Mouse (Mus musculus) adrenal gland, adult 8-10 months (tissue): Measurements from ENCODE around the gene Erg28. TPM values are rescaled to one million over a fixed set of nuclear protein-coding genes. Genes with fewer than 3 reads are reported as not detected.

Experiments used
- DNase-seq: peaks from one replicate; pipeline ENCODE4 v3.0.0; 2022
- total RNA-seq, 4 experiments: library from RNA; stranded (reverse); gene quantifications; 2 replicates each; pipeline ENCODE4 v1.2.4; 2022

Erg28 gene
- 10 to 100 TPM; 34.9 to 54.8 (median 47.3) TPM for total RNA-seq

DNA sequence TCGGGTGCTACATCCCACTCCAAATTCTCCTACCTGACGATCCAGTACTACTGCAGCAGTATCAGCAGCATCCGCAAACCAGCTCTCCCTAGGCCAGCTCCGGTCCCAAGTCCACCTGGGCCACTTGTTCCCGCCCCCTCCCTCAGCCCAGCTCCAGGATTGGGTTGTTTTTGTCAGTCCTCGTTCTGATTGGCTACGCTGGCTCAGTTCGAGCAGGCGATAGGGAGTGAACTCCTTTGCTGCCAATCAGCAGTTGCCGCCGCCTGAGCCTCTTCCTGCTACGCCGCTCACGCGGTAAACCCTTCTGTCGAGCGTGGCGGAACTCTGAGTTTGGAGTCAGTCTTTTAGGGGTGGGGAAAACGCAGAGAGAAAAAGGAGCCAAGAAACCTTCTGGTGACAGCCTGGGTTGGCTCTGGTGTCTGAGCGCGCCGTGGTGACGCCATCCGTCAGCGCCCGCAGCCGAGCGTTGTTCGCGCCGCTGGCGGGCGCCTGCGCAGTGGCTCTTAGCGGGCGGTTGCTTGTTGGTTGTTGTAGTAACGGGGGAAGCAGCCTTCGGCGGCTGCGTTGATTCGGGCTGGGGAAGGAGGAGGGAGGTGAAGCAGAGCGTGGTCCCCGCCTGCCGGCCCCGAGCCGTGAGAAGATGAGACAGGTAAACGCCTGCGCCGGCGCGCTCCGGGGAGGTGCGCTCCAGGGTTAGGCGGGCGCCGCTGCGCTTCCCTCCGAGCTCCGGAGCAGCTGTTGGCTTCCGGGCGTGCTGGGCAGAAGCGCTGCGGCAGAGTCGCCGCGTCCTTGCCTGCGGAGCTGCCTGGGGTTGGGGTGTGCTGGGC is at the start of gene Erg28, which contains the start of gene Ttll5:
Erg28 (minus strand) TSS at position 113 of the 827 bp plus-strand sequence.
Ttll5 (plus strand) TSS at position 222 of the 827 bp plus-strand sequence.
- peak; percentile 92 for DNase-seq

DNA sequence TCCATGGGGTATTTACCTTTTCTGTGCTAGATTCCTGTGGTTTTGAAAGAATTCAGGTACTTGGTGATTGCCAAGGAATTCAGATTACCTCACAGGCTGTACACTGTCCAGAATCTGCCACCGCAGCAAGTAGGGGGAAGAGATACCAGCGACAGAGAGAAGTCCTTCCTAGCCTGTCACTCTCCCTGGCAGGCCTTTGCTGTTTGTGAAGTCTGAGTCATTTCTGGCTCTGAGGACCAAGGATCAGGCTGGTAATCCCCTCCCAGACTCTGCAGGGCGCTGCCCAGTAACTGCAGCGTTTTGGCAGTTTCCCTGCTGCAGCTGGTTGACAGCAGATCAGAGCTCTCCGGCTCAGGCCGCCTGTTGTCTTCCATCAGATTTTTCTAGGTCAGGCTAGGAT is 45.1 kb upstream of the Erg28 start:
- DNase-seq: peak; percentile 34

DNA sequence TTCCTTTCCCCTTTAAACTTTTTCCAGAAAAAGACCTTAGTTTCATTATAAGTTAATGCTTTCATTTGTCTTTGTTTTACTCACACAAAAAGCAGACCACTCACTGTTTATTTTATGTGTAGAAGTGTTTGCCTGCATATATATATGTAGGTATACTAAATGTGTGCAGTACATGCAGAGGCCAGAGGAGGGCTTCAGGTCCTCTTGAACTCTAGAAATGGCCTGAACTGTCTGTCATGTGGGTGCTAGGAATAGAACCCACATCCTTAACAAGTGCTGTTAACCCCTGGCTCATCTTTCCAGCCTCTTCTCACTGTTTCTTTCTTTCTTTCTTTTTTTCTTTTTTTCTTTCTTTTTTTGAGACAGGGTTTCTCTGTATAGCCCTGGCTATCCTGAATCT is 42.8 kb upstream of the Erg28 start:
- no peak for DNase-seq

DNA sequence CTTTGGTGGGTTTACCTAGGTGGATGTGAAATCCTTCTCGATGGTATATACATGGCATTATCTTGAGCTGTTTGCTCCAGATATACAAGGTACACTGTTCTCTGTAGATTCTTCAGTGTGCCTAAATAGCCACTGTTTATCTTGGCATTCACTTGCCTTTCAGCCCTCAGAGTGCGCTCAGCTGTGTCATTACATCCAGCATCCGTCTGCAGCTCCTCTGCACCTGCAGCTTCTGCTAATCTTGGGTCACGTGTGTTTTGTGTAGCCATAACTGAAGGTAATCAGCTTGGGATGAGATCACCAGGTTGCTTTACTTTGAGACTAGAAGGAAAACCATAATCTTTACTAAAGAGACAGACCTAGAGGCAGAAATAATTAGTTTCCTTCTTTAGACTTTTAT is 42.3 kb upstream of the Erg28 start:
- no peak for DNase-seq

DNA sequence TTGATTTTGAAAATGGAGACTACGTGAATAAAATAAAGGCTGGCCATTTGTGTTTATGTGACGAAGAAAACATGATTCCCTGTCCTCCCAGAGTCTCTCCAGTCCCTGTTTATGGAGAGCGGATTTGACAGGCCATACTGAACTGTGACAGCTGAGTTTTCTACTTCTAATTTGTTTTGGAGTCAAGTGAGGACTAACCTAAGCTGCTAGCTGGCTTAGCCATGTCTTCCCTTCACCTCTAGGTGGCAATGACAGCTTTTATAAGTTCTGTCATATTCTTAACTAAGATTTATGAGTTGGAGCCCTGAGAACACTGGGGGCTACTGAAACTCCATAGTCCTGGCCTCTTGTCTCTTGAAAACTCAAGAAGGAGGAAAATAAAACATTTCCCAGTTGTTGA is 41.2 kb upstream of the Erg28 start:
- DNase-seq: no peak

DNA sequence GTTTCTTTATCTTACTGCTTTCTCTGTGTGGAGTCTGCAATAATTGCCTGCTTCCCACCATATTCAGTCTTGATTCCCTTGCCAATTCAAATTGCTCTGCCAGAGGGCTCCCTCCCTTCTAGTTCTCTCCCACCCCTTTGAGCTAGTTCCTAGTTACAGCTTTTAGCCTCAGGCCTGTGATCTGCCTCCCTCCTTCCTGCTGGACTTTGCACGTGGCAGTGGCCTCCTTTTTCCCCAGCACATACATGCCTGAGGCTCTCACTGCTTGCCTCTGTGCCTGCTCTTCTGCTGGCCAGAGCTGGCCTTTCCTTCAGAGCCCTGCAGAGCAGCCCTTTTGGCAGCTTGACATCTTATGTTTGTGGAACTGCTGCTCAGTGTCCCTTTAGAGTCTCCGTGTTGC is 38.2 kb upstream of the Erg28 start:
- DNase-seq: no peak

DNA sequence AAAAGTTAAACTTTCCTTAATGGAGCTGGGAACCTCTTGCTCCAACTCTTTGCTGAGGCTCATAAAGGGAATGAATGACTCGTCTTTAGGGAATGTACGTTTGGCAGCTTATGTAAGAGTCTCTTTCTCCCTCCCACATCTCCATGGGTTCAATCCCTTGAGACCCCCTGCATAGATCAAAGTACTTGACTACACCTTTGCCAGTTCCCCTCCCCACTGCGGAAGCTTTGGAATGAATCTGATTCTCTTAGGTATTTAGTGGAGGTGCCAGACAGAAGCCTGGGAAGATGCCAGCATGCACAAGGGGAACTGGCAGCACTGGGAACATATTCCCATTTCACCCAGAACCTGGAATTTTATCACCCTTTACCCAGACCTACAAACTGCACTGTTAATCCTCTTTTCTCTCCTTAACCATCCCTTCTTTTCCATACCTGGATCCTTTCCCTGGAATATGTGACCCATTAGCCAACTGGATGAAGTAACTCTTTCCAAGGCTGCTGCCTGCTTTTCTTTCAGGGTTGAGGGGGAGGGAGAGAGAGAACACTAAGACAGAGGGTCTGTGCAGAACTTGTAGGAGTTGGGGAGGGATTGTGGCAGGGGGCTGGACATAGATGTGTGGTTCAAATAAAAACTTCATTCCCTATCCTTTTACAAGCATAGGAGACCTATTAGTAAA is 35.3 kb upstream of the Erg28 start:
- no peak for DNase-seq

DNA sequence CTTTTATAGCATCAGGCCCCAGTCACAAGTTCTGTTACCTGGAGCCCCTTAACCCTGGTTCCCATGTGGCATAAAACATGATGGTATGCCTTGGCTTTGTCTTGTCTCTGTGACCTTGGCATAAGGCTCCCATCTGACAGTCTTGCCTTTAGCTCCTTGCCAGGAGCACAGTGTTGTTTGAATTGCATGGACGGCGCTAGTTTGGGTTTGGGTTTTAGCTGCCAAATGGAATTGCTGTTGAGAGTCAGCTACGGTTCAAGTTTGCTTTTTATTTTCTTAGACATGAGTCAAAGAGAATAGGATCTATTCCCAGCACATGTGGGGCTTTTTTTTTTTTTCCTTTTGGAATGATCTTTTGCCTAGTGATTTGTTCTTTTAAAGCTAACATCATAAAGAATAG is 34.8 kb upstream of the Erg28 start:
- no peak for DNase-seq

DNA sequence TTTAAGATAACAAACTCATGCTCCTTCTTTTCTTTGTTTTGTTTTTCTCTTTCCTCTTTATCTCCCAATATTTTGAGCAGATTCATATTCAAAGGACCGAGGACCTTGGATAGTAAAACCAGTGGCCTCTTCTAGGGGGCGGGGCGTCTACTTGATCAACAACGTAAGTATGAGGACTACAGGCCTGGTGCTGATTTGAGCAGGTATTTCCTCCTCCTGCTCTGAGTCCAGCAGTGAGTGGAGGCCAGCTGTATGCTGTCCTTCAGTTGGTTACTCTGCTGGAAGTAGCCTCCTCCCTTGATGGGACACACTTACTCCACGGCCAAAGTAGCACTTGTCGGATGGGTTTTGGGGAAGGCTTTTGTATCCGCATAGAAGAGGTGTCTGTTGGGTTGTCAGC is 33.0 kb upstream of the Erg28 start:
- DNase-seq: no peak

DNA sequence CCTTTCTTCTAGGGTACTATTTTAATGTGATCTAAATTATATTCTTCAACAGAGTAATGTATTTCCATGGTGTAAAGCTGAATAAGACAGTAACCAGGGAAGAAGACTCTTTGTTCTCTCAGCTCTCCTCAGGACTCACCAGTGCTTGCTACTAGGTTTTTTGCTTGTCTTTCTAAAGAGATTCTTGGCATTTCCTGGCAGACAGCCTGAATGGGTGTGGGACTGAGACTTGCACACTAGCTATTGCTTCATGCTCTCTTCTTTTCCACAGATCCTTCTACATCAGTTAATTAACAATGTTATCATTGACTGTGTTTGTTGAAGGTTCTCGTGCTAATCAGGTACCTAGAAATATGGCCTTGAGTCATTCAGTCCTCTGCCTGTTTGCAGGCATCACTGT is 29.9 kb upstream of the Erg28 start:
- no peak for DNase-seq

DNA sequence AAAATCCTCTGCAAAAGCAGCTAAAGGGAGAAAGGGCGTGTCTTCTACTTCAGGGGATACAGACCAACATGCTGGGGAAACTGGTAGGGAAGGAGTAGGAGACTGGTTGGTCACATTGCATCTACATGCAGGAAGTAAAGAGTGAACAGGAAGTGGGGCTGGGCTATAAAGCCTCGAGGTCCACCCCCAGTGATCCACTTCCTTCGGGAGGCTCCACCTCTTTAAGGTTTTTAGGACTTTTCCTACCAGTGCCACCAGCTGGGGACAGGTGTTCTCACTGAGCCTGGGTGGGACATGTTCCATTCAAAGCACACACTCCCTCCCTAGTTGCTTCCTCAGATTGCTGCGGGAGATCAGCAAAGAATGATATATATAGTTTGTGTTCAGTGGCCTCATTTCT is 29.5 kb upstream of the Erg28 start:
- no peak for DNase-seq

DNA sequence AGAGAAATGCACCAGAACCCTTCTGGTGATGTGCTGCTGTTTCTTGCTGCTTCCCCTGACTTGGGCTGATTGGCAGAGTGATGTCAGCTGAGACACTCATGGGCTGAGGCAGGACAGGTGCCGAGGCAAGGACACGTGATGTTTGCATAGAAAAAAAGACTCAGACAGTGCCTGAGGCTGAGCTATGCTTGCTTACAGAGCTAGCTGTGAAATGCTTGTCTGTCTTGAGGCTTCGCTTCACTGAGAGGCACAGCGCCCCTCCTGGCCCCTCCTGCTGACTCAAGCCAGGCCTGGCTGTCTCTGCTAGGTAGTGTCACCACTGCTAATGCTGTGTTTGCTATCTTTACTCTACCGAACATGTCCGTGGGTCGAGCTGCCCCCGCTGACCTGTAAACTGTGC is 26.3 kb upstream of the Erg28 start:
- no peak for DNase-seq

DNA sequence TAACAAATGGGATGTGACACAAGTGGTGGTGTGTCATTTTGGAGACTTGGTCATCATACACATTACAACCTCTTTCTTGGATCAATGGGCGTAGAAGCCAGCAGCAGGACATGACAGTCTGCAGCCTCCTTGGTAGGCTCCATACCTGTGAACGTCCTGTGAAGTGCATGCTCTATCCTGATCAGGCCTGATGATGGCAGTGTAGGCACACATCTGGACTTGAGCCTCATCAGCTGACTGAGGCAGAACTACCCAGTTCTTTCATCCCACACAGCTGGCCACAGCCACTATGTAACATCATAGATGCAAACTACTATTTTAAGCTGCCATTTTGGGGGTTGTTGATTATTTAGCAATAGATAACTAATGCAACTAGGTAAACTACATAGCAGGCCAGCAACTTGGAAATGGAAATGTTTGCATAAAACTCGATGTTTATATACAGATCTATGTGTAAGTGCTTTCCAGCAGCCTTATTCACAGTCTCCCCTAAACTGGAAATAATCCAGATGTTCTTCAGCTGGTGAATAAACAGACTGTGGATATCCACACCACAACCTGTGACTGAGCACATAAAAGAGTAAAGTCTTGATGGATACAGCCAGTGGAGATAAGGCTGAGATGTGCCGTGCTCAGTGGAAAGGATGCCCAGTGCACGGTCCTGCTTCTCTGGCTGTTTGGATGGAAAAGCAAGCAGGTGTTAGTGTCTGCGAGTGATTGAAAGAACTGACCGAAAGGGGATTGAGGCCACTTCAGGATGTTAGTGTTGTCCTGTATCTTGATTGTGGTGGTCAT is 24.0 kb upstream of the Erg28 start:
- DNase-seq: no peak

DNA sequence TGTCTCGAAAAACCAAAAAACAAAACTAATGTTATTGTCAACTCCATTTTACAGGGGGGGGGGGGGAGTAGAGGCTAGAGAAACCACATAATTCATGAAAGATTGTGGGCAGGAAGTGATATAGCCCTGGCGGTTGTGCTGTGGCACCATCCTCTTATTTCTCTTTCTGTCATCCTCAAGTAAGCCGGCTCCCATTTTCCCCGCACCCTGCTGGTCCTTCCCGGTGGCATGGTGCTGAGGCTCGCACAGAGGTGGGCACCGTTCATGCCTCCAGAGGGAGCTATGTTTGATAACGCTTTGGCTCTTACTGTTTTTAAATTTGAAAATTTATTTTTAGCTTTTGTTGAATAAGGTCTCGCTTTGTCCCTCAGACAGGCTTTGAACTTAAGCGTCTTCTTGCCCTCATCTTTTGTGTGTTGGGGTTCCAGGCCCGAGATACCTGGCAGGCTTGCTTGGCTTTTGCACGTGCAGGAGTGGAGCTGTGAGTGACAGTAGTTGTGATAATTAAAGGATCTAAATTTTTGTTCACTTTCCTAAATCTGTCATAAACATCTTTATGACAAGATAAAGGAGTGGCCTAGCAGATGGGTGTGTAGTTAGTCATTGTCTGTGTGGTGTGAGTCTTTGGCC is 15.1 kb upstream of the Erg28 start:
- DNase-seq: no peak

DNA sequence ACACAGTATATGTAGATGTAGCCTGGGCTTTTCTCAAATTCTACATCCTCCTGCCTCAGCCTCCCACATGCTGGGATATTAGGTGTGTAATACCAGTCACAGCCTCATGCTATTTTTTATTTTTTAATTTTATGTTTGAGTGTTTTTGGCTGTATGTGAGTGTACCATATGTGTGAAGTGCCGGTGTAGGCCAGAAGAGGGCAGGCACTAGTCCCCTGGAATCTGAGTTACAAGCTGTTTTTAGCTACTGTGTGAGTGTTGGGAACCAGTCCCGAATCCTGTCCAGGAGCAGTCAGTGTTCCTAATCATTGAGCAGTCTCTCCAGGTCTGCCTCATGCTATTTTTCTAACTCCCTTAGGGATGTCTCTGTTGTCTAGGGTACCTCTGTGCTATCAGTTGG is 13.4 kb upstream of the Erg28 start:
- no peak for DNase-seq

DNA sequence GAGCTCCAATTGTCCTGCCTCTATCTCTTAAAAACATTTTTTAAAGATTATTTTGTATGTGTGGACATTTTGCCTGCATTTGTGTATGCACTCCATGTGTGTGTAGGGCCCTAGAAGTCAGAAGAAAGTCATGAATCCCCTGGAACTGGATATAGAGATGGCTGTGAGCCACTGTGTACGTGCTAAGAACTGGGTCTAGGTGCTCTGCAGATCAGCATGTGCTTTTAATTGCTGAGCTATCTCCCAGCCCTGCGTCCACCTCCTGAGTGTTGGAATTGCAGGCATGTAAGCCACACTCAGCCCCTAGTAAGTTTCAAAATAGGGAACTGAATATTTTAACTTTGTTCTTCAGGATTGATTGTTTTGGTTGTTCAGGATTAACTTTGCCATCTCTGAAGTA is 10.2 kb upstream of the Erg28 start:
- no peak for DNase-seq

DNA sequence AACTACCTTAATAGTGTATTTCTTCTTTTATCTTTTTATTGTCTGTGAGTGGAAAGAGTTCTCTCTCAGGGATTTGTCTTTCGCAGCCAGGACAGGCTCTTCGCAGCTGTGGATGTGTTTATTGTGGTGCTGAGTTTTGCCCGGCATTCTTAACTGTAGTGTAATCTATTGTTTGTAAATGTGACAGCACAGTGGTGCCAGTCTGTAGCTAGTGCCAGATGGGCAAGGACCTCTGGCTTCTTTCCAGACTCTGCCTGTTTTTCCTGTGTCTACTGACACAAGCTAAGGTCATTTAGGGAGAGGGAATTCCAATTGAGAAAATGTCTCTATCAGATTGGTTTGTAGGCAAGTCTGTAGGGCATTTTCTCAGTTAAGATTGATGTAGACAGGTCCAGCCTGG is 6.3 kb upstream of the Erg28 start:
- DNase-seq: no peak

DNA sequence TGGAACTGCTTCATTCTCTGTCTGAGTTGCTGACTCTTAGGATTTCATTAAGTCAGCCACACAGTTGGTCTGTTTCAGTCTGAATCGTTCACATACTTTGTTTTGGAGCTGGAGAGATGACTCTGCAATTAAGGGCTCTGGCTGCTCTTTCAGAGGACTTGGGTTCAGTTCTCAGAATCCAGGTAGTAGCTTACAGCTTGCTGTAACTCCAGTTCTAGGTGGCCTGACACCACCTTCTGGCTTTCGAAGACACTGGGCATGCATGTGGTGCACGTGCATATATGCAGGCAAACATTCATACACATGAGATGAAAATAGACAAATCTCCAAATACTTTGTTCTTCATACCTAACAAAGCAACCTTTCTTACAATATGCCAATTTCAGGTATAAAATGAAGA is 5.5 kb upstream of the Erg28 start:
- no peak for DNase-seq

DNA sequence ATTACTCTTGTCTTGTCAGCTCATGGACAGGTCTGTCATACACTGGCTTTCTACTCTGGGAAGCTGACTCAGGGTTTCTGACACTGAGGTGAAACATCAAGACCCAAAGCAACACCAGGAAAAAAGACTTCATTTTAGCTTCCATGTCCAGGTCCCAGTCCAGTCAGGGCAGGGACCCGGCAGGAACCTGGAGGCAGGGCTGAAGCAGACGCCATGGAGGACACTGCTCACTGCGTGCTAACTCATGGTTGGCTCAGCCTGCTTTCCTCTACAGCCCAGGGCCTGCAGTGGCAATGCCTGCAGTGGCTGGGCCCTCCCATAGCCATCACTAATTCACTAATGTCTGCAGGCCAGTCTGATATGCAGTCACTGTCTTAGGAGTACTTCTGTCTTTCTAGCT is 4.5 kb upstream of the Erg28 start:
- DNase-seq: no peak

DNA sequence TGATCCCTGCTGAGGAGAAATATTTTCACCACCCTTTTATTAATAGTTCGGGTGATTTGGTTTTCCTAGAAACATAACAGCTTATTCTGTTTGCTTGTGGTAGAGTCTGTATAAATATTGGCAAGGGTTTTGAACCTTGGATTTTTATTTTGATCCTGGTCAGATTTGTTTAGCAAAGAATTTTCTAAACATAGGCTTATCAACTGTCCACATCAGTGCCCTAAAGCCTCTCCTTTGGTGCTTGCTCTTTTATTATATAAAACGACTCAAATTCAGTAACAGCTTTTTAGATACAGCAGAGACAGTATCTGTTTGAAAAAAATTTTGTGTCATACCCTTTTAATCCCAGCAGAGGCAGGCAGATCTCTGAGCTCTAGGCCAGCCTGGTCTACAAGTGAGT is 1.5 kb upstream of the Erg28 start:
- no peak for DNase-seq

DNA sequence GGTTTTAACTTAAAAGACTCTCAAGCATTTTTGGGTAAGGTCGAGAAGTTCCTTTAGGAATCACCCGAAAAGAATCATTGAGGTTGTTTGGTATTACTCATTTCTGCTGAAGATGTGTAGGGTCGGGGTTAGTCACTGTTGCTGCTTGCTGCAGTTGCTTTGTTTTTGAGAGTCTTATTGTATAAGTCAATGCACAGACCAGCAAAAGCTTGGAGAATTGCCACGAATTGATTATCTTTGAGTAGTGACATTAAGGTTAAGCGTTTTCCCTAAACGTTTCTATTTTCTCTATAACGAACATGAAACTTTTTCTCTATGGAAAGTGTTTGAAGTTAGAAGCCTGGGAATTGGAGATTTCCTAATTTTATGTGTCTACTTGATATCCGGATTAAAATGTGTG is 1.0 kb upstream of the Erg28 start:
- no peak for DNase-seq

DNA sequence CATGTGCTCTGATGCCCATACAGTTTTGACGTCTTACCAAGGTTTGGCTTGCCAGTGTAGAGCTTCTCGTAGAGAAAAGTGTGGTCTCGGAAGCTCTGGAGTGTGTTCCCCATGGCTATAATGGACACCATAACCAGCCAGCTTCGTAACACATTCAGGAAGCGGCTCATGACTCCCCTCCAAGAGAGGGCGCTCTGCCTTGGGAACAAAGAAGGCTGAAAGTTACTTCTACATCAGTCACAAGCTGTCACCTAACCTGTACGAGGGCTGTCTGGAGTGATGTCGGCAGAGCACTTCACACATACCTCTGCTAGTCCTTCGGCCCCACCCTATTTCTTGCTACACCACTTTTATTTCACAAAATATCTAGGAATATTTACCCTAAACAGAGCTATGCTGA is 2.3 kb downstream of the Erg28 start:
- no peak for DNase-seq

DNA sequence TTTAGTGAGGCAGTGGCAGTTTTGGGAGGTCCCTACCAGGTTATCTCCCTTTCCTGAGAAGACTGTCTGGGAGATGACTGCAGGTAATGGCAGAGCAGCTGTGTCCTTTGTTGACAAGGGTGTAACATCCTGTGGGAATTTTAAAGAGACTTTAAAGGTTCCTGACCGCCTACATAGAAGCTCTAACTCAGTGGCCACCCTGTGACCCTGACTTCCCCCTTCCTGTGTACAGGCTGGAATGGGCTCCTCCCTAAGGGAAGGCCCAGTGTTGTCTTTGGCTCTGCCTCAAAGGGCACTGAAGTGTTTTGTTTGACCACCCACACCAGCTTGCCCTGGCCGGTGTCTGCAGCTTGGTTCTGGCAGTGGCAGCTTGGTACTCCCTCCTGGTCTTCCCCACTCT is 10.8 kb downstream of the Erg28 start:
- peak; percentile 69 for DNase-seq
